Mouse (Mus musculus) ES-E14 (cell line): ENCODE results near the gene Lhfp.

Experiments
- CHD2 ChIP-seq: IDR thresholded peaks from 2 replicates; pipeline ENCODE4 v1.6.1; 2014; ENCODE audit warnings: mild to moderate bottlenecking, low read depth, low read length, inconsistent platforms
- HCFC1 ChIP-seq: IDR thresholded peaks from 2 replicates; pipeline ENCODE4 v1.6.1; 2012; ENCODE audit warnings: low read length, inconsistent platforms, borderline replicate concordance; ENCODE audit not compliant: insufficient read depth
- MAFK ChIP-seq: IDR thresholded peaks from 2 replicates; pipeline ENCODE4 v1.6.1; 2014; ENCODE audit warnings: mild to moderate bottlenecking, low read depth, low read length, inconsistent platforms; ENCODE audit not compliant: insufficient read depth
- ZC3H11A ChIP-seq: IDR thresholded peaks from 2 replicates; pipeline ENCODE4 v1.6.1; 2012; ENCODE audit warnings: low read depth, mild to moderate bottlenecking, inconsistent platforms, low read length, borderline replicate concordance
- ZNF384 ChIP-seq: IDR thresholded peaks from 2 replicates; pipeline ENCODE4 v1.6.1; 2012; ENCODE audit warnings: low read depth, low read length, inconsistent platforms

- TF ChIP-seq ZC3H11A (no peak), HCFC1 (no peak), MAFK (no peak), CHD2 (no peak), ZNF384 (no peak)
Measured at GRCm38 (mm10) chr3:53074264-53074663, 32.9 kb downstream of the Lhfp start.
